Mouse (Mus musculus): Measurements from ENCODE around the gene Rara. TPM values are rescaled to one million over a fixed set of nuclear protein-coding genes. Genes with fewer than 3 reads are reported as not detected.

The Rara gene
- total and polyA plus RNA-seq, 3 experiments, result 12.1 to 13.7 TPM; not detected in 1

DNA sequence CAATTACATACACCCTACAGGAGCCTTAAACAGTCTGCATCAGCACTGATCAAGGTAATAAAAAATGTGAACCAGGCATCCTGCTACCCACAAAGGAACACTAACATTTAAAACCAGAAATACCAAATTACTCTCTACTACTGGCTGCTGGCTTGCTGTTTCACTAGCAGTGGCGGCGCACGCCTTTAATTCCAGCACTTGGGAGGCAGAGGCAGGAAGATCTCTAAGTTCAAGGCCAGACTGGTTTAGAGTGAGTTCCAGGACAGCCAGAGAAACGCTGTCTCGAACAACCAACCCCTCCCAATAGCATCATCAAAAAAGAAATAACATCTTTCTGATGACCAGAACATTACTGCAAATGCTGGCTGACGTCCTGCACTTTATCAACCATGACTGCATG is 92.2 kb downstream of the Rara start:
- no peak overlapping the region for H3K4me3 ChIP-seq (ENCODE audit: control insufficient read depth in 1 of 2, insufficient read depth in 1 of 2, low read depth in 2 of 2, low read length in 2 of 2)
- TF ChIP-seq KAT2A (conservative IDR thresholded peaks at IDR 0.05; ENCODE audit: low read depth, low read length), result no peak
- H3K4me1 ChIP-seq (ENCODE audit: control insufficient read depth in 1 of 2, insufficient read depth in 2 of 2, low read length in 2 of 2), result peaks cover 0 to 11% of the 10 kb centered on the region in 2 experiments; a peak in 3 of 4 replicates
- peaks cover 55 to 76% of the 10 kb centered on the region in 2 experiments for H3K36me3 ChIP-seq (ENCODE audit: control insufficient read depth in 1 of 2, insufficient read depth in 2 of 2, low read length in 2 of 2)
- H3K9me3 ChIP-seq (replicated peaks; ENCODE audit: insufficient read depth, low read length), result no peaks in the 10 kb centered on the region
- DNase-seq (ENCODE audit: low read depth, low spot score), result no peak
- H3K27ac ChIP-seq (ENCODE audit: control insufficient read depth, low read depth, low read length), result no peak overlapping the region
- H3K27me3 ChIP-seq (ENCODE audit: control insufficient read depth in 1 of 2, insufficient read depth in 2 of 2, low read length in 2 of 2), result no peaks in the 10 kb centered on the region
- H3K9ac ChIP-seq (ENCODE audit: control insufficient read depth, low read depth, low read length, poor library complexity, severe bottlenecking), result no peak overlapping the region
- peaks cover 43% of the 10 kb centered on the region for H3K79me2 ChIP-seq (ENCODE audit: control insufficient read depth, insufficient read depth, low read length, poor library complexity)

DNA sequence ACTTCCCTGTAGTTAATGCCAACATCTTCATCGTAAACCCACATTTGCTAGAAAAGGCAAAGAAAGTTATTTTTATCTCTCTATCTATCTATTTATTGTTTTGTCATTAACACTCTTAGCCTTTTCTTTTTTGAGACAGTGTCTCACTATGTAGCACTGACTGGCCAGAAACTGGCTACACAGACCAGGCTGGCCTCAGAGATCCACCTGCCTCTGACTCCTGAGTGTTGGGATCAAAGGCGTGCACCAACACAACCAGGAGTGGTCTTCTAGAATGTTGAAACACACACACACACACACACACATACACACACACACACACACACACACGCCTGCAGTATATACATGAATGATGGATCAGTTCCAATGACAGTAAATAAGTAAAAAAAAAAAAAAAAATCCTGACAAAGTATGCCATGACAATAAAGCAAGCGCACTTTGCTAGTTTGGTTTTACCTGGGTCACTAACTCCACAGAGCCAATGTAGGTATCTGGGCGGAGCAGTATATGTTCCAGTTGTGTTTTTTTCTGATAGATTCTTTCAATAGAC is 94.8 kb downstream of the Rara start:
- Histone ChIP-seq H3K9me3 (replicated peaks; ENCODE audit: insufficient read depth, low read length) (no peaks in the 10 kb centered on the region), H3K9ac (ENCODE audit: control insufficient read depth, low read depth, low read length, poor library complexity, severe bottlenecking) (peak overlapping the region; percentile 97), H3K27ac (ENCODE audit: control insufficient read depth, low read depth, low read length) (no peak overlapping the region), H3K4me1 (ENCODE audit: control insufficient read depth in 1 of 2, insufficient read depth in 2 of 2, low read length in 2 of 2) (peaks cover 0 to 11% of the 10 kb centered on the region in 2 experiments; a peak in 3 of 4 replicates), H3K79me2 (ENCODE audit: control insufficient read depth, insufficient read depth, low read length, poor library complexity) (peaks cover 42% of the 10 kb centered on the region), H3K36me3 (ENCODE audit: control insufficient read depth in 1 of 2, insufficient read depth in 2 of 2, low read length in 2 of 2) (peaks cover 46 to 50% of the 10 kb centered on the region in 2 experiments), H3K27me3 (ENCODE audit: control insufficient read depth in 1 of 2, insufficient read depth in 2 of 2, low read length in 2 of 2) (no peaks in the 10 kb centered on the region), H3K4me3 (ENCODE audit: control insufficient read depth in 1 of 2, insufficient read depth in 1 of 2, low read depth in 2 of 2, low read length in 2 of 2) (peak overlapping the region; percentile 88 to 93)
- DNase-seq (ENCODE audit: low read depth, low spot score), result no peak
- TF ChIP-seq MAZ (IDR thresholded peaks at IDR 0.05; ENCODE audit: low read depth, low read length) (0 out of 2 replicates have a peak, but pooled peaks have one; percentile 39), USF2 (IDR thresholded peaks at IDR 0.05; ENCODE audit: borderline replicate concordance in 1 of 2, insufficient read depth in 1 of 2, low read depth in 1 of 2, low read length in 2 of 2) (no peak), TBP (IDR thresholded peaks at IDR 0.05; ENCODE audit: low read depth, low read length) (0 out of 2 replicates have a peak, but pooled peaks have one; percentile 16), USF1 (IDR thresholded peaks at IDR 0.05; ENCODE audit: low read depth, low read length) (no peak), GABPA (IDR thresholded peaks at IDR 0.05; ENCODE audit: low read depth, low read length) (no peak), RAD21 (IDR thresholded peaks at IDR 0.05; ENCODE audit: low read depth, low read length) (no peak), ZKSCAN1 (IDR thresholded peaks at IDR 0.05; ENCODE audit: low read depth, low read length) (no peak), NRF1 (IDR thresholded peaks at IDR 0.05; ENCODE audit: insufficient read depth, low read depth, low read length, poor library complexity, severe bottlenecking) (no peak), TAL1 (IDR thresholded peaks at IDR 0.05; ENCODE audit: low read length) (no peak), UBTF (IDR thresholded peaks at IDR 0.05; ENCODE audit: borderline replicate concordance, insufficient read depth, low read depth, low read length) (0 out of 2 replicates have a peak, but pooled peaks have one; percentile 17), RCOR1 (IDR thresholded peaks at IDR 0.05; ENCODE audit: low read depth, low read length) (no peak), BHLHE40 (IDR thresholded peaks at IDR 0.05; ENCODE audit: borderline replicate concordance, low read depth, low read length) (no peak), MAFK (IDR thresholded peaks at IDR 0.05; ENCODE audit: borderline replicate concordance, low read depth, low read length) (no peak), ZMIZ1 (IDR thresholded peaks at IDR 0.05; ENCODE audit: low read depth, low read length) (no peak), SIN3A (IDR thresholded peaks at IDR 0.05; ENCODE audit: low read length) (peak; percentile 53), ZNF384 (IDR thresholded peaks at IDR 0.05; ENCODE audit: low read depth, low read length) (peak; percentile 45; the same call in 1 of the 2 replicates), GATA1 (IDR thresholded peaks at IDR 0.05; ENCODE audit: low read depth, low read length) (no peak)
